Mouse (Mus musculus) left cerebral cortex, adult 2 months (tissue): ENCODE measurements around the gene Klhl26. TPM values are rescaled to one million over a fixed set of nuclear protein-coding genes. Genes with fewer than 3 reads are reported as not detected.
A peak's percentile ranks its signal among the peaks of the same experiment; 100 is the strongest.

Source experiments
- DNase-seq, 2 experiments: peaks; one replicate each; pipeline ENCODE4 v3.0.0; 2021 to 2022; ENCODE audit warnings: low spot score in 2 of 2, mixed read lengths in 1 of 2; ENCODE audit errors: extremely low spot score in 1 of 2
- H3K27ac ChIP-seq: fragments of 200-600 bp; 2 replicates; pipeline ENCODE4 v1.8.1; 2022
- H3K4me3 ChIP-seq: fragments of 200-600 bp; 2 replicates; pipeline ENCODE4 v1.8.1; 2022
- CTCF ChIP-seq: fragments of 200-600 bp; IDR thresholded peaks from 2 replicates; pipeline ENCODE4 v1.8.1; 2022; ENCODE audit warnings: antibody characterized with exemption, mild to moderate bottlenecking, moderate library complexity
- intact Hi-C: fragments of 180-260 bp; cut with DNase I; formaldehyde crosslinking; loops from one replicate; pipeline ENCODE4 v1.15.1; 2025
- total RNA-seq, 2 experiments: library from RNA; stranded (reverse); gene quantifications; 2 replicates each; pipeline ENCODE4 v1.2.3; 2021

Gene Klhl26
- total RNA-seq, 2 experiments from 2014 or later = 43.7 to 44.4 TPM

GRCm38 (mm10) chr8:70500386-70501301 lies 23.9 kb upstream of the Klhl26 start:
- no peak overlapping the region for H3K4me3 ChIP-seq
- DNase-seq = no peak
- TF ChIP-seq CTCF = no peak
- no peak overlapping the region for H3K27ac ChIP-seq
- intact Hi-C loops = loop anchor here (5.0 to 10.0 kb wide), 2 partner anchors 53 to 146 kb away; partner anchors contain the start of gene Upf1

- no peak overlapping the region for H3K27ac ChIP-seq
- intact Hi-C loops = no loop called here
These were observed 18.9 kb upstream of the Klhl26 start for GRCm38 (mm10) chr8:70495771-70496062.

GRCm38 (mm10) chr8:70495001-70495770 lies 18.4 kb upstream of the Klhl26 start:
- intact Hi-C loops = no loop called here
- no peak for TF ChIP-seq CTCF
- no peak overlapping the region for H3K27ac ChIP-seq
- H3K4me3 ChIP-seq = no peak overlapping the region
- DNase-seq = no peak

More at GRCm38 (mm10) chr8:70495771-70496062, 18.9 kb upstream of the Klhl26 start:
- H3K4me3 ChIP-seq = no peak overlapping the region
- DNase-seq = no peak
- no peak for TF ChIP-seq CTCF

- H3K27ac ChIP-seq = no peak overlapping the region
- intact Hi-C loops = no loop called here
- no peak overlapping the region for H3K4me3 ChIP-seq
- TF ChIP-seq CTCF = no peak
- no peak for DNase-seq
These were observed 17.7 kb upstream of the Klhl26 start for GRCm38 (mm10) chr8:70494416-70494945.

GRCm38 (mm10) chr8:70493692-70494415 lies 17.1 kb upstream of the Klhl26 start:
- no peak for TF ChIP-seq CTCF
- intact Hi-C loops = no loop called here
- DNase-seq = no peak
- no peak overlapping the region for H3K27ac ChIP-seq
- H3K4me3 ChIP-seq = 0 out of 2 replicates have a peak overlapping the region, but pooled peaks have one; percentile 27

- Histone ChIP-seq H3K27ac (no peak within 1 kb of the TSS), H3K4me3 (peak within 1 kb of the TSS; percentile 27; the same call in 1 of the 2 replicates)
- TF ChIP-seq CTCF = no peak
- intact Hi-C loops = no loop called here
- DNase-seq = no peak
These were observed 16.2 kb upstream of the Klhl26 start, which contains the start of gene Crlf1 for GRCm38 (mm10) chr8:70492664-70493640. Crlf1 (plus strand) TSS chr8:70493158.

GRCm38 (mm10) chr8:70490880-70491495 lies 14.2 kb upstream of the Klhl26 start:
- intact Hi-C loops = no loop called here
- DNase-seq = no peak
- no peak for TF ChIP-seq CTCF
- H3K27ac ChIP-seq = no peak overlapping the region
- H3K4me3 ChIP-seq = no peak overlapping the region

GRCm38 (mm10) chr8:70490061-70490879 lies 13.5 kb upstream of the Klhl26 start:
- no peak overlapping the region for H3K4me3 ChIP-seq
- intact Hi-C loops = no loop called here
- DNase-seq = no peak
- TF ChIP-seq CTCF = no peak
- H3K27ac ChIP-seq = no peak overlapping the region

GRCm38 (mm10) chr8:70489576-70489975 lies 12.8 kb upstream of the Klhl26 start:
- Histone ChIP-seq H3K27ac (no peak overlapping the region), H3K4me3 (0 out of 2 replicates have a peak overlapping the region, but pooled peaks have one; percentile 14)
- intact Hi-C loops = no loop called here
- TF ChIP-seq CTCF = no peak
- DNase-seq = no peak
